Mouse (Mus musculus) layer of hippocampus, adult 2 months (tissue): Measurements from ENCODE around the gene Zdhhc6. TPM values are rescaled to one million over a fixed set of nuclear protein-coding genes. Genes with fewer than 3 reads are reported as not detected.

Experiments
- DNase-seq, 2 experiments: peaks; one replicate each; pipeline ENCODE4 v3.0.0; 2022; ENCODE audit warnings: low spot score in 2 of 2
- H3K27ac ChIP-seq: fragments of 200-600 bp; 2 replicates; pipeline ENCODE4 v1.8.1; 2022
- H3K4me3 ChIP-seq: fragments of 200-600 bp; 2 replicates; pipeline ENCODE4 v1.8.1; 2022; ENCODE audit warnings: mild to moderate bottlenecking
- CTCF ChIP-seq: fragments of 200-600 bp; conservative IDR thresholded peaks from 2 replicates; pipeline ENCODE4 v1.8.1; 2022; ENCODE audit warnings: antibody characterized with exemption, mild to moderate bottlenecking, moderate library complexity
- total RNA-seq, 2 experiments: library from RNA; stranded (reverse); gene quantifications; 2 replicates each; pipeline ENCODE4 v1.2.3; 2021

The Zdhhc6 gene
- total RNA-seq, 2 experiments from 2014 or later, result 28.3 to 29.2 TPM

GRCm38 (mm10) chr19:55266786-55267185 is 49.0 kb downstream of the Zdhhc6 start:
- no peak overlapping the region for H3K4me3 ChIP-seq
- H3K27ac ChIP-seq, result no peak overlapping the region
- DNase-seq, result no peak
- TF ChIP-seq CTCF, result no peak

DNA sequence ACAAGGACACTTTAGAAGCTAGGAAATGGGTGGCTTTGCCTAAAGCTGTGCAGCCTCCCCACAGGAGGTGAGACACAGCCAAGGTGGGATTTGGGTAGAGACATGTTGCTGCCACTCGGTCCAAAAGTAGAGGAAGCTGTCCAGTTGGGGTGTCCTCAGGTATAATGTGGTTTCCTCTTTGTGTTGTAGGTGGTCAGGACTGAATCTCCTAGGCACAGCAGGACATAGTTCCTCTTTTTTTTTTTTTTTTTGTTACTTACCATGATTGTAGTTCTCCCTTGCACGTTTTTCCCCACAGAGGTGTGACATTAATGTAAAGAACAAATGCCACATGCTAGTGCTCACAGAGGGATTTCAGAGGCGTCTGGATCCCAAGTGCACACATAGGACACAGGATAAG is 50.6 kb downstream of the Zdhhc6 start:
- DNase-seq, result no peak
- H3K27ac ChIP-seq, result no peak overlapping the region
- no peak for TF ChIP-seq CTCF
- no peak overlapping the region for H3K4me3 ChIP-seq

DNA sequence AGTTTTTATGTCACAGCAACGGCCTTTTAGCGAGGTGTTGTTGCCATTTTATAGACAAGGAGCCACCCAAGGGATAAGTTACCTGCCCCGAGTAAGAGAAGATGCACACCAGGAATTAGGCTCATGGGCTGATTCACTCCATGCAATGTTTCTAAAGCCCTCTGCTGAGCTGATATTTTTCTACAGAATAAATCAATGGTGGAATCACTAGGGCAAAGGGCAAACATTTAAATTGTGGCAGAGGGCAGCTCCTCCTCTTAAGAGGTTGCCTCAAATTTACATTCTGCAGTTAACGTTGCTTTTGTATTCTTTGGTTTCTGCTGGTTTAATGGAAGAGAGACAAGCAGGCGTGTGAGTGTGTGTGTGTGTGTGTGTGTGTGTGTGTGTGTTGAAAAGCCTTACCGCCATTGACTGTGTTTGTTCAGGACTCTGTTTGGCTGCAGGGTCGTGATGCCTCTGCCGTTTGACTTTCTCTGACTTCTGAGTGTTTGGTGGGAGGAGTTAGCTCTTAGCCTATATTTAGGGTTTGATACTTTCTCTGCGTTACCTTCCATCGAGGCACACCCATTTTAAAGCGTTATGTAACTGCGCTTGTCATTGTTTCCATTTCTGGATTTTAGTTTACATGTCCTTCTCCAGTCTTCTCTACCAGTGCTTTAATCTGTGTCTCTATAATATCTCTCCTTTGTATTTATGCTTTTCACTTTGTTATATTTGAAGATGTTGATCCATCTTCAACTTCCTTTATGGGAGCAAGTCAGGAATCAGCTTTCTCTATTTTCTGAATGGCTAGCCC is 55.2 kb downstream of the Zdhhc6 start:
- no peak overlapping the region for H3K4me3 ChIP-seq
- DNase-seq, result no peak
- H3K27ac ChIP-seq, result no peak overlapping the region
- TF ChIP-seq CTCF, result no peak

DNA sequence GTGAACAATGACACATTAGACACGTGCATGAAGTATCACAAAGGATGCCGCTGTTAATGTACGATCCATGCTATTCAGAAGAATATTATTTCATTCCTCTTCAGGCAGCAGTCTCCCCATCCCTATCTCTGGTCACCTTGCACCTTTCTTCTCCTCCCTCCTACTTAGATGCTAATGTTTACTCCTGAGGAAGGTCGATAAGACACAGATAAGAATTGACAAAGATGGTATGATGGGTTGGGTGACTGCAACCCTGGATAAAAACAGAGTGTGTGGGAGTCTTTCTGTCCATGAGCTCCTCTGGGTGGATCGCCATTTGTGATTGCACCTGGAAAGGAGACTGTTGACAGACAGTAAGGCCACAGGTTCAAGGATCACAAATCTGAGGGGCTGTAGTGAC is 57.3 kb downstream of the Zdhhc6 start:
- Histone ChIP-seq H3K27ac (no peak overlapping the region), H3K4me3 (no peak overlapping the region)
- no peak for TF ChIP-seq CTCF
- no peak for DNase-seq

- TF ChIP-seq CTCF, result no peak
- Histone ChIP-seq H3K27ac (no peak overlapping the region), H3K4me3 (no peak overlapping the region)
- DNase-seq, result no peak
These were observed 58.0 kb downstream of the Zdhhc6 start for GRCm38 (mm10) chr19:55257656-55258375.

GRCm38 (mm10) chr19:55256156-55256555 is 59.7 kb downstream of the Zdhhc6 start:
- peak; percentile 25 to 74 for DNase-seq
- no peak for TF ChIP-seq CTCF
- H3K4me3 ChIP-seq, result no peak overlapping the region
- H3K27ac ChIP-seq, result no peak overlapping the region

DNA sequence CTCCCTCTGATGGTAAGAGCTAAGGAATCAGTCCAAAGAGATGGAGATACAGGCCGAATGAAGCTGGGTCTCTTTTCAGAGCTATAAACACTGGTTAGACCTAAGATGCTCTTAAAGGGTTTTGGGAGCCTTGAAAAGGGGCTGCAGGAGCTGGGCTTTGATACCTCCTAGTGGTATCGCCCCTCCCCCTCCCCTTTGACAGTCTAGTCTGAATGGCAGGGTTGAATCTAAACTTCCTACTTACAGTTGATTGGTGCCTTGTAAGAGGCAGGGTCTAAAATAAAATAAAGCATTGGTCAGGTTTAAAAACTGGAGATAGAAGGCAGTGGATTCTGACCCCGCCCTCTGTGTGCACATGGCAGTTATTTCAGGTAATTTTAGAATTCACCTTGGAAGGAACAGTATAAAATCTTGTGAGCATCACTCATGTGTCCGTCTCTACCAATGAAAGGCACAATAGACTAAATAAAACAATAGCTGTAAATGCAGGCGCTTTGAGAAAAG is 61.3 kb downstream of the Zdhhc6 start:
- Histone ChIP-seq H3K27ac (peak overlapping the region; percentile 95), H3K4me3 (peak overlapping the region; percentile 73)
- DNase-seq, result peak; percentile 17 to 36
- TF ChIP-seq CTCF, result no peak

DNA sequence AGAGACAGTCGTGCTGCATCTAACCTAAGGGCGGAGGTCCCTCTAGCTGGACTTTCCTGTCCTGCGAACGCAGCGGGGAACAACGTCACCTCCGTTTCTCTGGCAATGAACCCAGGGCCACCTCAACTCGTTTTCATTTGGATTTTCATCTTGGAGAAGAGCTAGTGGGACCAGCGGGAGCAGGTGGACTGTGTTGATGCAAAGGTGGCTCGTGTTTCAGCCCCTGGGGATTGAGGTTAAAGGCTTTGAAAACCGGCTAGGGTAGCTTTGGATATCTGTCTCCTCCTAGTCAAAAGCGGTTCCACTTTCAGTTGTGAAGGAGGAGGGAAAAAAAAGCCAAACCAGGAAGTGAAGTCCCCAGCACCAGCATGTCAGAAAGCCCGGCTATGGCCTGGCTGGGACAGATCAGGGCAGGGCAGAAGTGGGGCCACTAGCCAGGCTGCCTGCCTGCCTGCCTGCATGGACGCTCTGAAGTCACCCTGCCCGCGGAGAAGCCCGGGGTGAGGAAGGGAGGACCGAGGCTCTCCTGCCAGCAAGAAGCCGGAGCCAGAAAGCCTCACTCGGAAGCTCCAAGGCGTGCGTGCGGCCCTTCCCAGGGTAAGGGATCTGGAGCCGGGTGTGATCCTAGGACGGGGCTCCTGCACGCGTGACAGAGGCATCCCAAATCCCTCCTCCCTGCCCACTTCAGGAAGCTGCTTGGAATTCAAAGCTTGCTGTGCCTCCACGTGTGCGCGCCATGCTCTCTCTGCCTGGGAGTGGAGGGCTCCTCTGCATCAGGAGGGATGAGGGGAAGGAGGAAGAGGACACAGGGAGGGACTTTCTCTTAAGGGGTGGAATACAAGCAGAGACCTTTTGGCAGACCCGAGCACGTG is 62.0 kb downstream of the Zdhhc6 start:
- peak overlapping the region; percentile 95 for H3K27ac ChIP-seq
- peak; percentile 38 to 47 for DNase-seq
- TF ChIP-seq CTCF, result no peak
- peak overlapping the region; percentile 73 for H3K4me3 ChIP-seq

- TF ChIP-seq CTCF, result no peak
- Histone ChIP-seq H3K27ac (peak overlapping the region; percentile 95), H3K4me3 (peak overlapping the region; percentile 73)
- no peak for DNase-seq
These were observed 62.6 kb downstream of the Zdhhc6 start for GRCm38 (mm10) chr19:55253239-55253569.

DNA sequence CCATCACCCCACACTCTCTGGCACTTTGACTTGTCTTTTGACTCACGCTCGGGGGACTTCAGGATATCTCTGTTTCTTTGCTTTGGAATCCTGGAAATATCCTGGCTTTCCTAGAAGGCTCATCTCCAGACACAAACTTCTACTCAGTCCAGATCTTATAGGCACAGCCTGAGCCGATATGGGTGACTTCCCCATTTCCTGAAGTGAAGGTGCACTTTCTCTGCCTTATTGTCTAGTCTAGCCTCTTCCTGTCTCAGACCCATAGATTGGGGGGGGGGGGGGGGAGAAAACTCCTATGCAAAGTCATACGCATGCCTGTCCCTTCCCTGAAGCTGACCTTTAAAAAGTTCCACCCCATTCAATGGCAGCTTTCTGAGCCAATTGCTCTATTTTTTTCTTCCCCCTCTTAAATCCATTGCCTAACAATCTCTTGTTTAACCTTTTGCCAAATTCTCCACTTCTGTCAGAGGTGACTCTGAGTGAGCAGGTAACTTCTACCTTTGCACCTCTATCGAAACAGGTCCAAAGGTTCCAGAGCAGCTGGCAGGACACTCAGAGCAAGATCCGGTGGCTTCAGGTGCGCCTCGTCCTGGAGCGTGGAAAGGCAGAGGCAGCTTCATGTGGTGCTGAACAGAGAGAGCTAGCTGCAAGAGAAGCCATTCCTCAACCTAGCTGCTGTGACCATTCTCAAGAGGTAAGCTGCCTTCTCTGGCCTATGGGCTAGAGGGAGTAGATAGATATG is 64.3 kb downstream of the Zdhhc6 start, which contains the start of gene Acsl5:
Gene Acsl5 (plus strand): TSS at position 556 of the 742 bp plus-strand sequence.
- no peak for DNase-seq
- TF ChIP-seq CTCF, result no peak
- no peak within 1 kb of the TSS for H3K4me3 ChIP-seq
- no peak within 1 kb of the TSS for H3K27ac ChIP-seq

- Histone ChIP-seq H3K27ac (no peak overlapping the region), H3K4me3 (no peak overlapping the region)
- no peak for DNase-seq
- TF ChIP-seq CTCF, result no peak
These were observed 65.4 kb downstream of the Zdhhc6 start for GRCm38 (mm10) chr19:55250451-55250850.

GRCm38 (mm10) chr19:55247991-55248520 is 67.8 kb downstream of the Zdhhc6 start:
- TF ChIP-seq CTCF, result no peak
- DNase-seq, result no peak
- no peak overlapping the region for H3K27ac ChIP-seq
- H3K4me3 ChIP-seq, result no peak overlapping the region
